Mouse (Mus musculus): ENCODE measurements around the gene Map3k1. TPM values are rescaled to one million over a fixed set of nuclear protein-coding genes. Genes with fewer than 3 reads are reported as not detected.

The Map3k1 gene
- total RNA-seq, 2 experiments from 2014 or later = 11.0 to 12.0 TPM

DNA sequence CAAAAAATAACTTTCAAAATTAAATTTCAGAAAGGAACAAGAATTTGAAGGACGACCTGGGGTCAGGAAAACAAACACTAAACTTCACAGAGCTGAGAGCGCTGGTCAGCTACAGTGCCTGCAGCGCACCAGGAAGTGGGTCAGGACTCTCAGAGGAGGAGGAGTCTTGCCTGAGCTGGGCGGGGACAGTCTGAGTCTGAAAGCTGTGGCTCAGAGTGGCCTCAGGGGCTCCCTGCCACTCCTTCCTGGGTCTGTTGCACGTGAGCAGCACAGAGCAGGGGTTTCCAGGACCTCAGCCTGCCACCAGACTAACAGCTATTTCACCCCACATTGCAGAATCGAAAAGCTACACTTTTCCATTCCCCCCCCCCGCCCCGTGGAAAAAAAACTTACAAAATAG is 11.8 kb downstream of the Map3k1 start:
- intact Hi-C loops (cut with DNase I) = no loop called here
- peak in 1 of 2 experiments; percentile 88 for DNase-seq (ENCODE audit: extremely low spot score in 1 of 2, low spot score in 2 of 2)

DNA sequence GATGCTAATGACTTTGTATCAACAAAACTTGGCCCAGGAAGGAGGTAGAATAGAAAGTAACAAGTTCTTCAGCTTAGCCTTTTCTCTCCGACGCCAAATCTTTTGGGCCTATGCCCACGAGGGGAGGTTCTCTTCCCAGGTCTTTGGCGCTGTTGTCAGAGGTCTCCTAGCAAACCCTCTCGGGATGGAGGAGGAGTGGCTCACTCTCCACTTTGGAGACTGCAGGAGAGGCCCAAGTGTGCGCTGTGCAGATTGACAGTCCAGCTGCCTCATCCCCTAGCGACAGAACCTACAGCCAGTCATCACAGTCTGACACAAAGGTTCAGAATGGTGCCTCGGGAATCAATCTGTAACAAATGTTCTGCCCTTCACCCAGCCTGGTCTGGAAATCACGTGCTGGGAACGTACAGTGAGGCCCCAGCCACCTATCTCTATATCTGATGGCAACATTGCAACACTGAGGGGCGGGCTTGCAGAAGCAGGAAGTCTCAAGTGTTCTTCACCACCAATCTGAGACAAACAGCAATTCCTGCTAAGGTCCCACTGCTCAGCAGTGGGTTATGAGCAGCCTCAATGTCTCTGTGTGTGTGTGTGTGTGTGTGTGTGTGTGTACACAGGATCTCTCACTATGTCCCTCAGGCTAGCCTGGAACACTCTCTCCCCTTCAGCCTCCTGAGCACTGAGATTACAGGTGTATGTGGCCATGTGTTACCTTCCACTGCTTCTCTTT is 12.4 kb downstream of the Map3k1 start:
- intact Hi-C loops (cut with DNase I) = no loop called here
- DNase-seq (ENCODE audit: extremely low spot score in 1 of 2, low spot score in 2 of 2) = no peak

DNA sequence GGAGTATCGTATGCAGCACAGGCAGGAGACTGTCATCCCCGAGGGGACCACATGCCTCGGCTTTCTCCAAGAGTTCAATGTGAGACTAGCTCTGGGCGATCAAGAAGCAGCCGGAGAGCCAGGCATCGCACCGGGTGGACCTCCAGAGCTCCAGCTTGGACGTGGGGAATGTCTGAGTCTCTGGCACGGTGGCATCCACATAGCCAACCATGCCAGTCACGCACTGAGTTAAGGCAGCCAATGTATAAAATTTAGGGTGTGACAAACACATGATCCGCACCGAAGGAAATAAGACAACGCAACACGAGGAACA is 15.9 kb downstream of the Map3k1 start:
- no peak for DNase-seq (ENCODE audit: extremely low spot score in 1 of 2, low spot score in 2 of 2)
- intact Hi-C loops (cut with DNase I) = no loop called here

DNA sequence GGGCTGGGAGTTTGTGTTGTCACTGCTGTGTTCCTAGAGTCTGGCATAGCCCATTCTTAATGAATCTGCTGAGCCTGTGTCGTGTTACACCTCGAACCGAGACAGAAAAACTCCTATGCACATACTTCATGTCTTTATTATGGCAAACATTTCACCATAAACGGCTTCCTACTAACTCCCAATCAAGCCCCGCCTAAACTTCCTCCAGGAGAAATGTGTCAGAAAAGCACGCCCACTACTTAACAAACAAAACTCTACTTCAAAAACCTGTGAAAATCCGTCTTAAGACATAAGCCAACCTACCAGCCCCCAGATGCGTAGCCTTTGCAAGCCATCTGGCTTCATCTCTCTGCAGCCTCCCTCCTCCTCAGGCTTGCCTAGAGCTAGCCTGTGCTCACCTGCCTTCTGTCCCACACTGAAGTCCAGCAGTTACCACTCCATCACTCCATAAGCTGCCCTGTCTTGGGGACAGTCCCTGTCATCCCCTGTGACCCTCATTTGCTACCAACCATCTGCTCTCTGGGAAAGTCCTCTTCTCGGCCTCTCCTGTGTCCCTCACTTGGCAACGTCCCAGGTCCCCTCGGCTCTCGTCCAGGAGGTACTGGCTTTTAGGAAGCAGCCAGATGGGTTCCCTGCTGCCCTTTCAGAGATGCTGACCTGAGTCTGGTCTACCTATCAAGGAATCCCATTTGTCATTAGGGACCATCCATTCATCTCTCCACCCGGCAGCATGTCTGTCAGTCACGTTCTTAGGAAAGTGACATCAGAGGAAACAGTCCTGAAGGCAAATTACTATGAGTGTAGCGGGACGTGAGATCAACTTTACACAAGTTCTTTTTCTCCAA is 16.4 kb downstream of the Map3k1 start:
- intact Hi-C loops (cut with DNase I) = no loop called here

DNA sequence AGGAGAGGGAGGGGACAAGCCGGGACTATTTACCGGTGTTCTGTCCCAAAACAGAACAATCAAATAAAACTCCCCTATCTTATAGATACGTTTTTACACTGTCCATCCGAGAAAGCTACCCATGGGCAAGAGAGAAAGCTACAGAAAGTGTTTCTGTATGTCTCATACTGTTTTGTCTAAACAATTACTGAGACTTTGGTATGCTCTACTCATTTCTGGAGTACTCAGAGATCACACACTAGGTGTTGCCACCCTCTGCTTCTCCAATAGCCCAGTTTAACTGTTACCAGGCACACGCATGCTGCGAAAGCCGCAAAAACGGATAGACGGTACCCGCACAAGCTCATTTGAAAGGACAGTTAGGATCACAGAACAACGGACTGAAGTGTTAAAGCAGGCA is 17.2 kb downstream of the Map3k1 start:
- DNase-seq (ENCODE audit: extremely low spot score in 1 of 2, low spot score in 2 of 2) = no peak
- intact Hi-C loops (cut with DNase I) = no loop called here

More for the DNA sequence above, 16.4 kb downstream of the Map3k1 start:
- peak in 1 of 2 experiments; percentile 67 for DNase-seq (ENCODE audit: extremely low spot score in 1 of 2, low spot score in 2 of 2)

DNA sequence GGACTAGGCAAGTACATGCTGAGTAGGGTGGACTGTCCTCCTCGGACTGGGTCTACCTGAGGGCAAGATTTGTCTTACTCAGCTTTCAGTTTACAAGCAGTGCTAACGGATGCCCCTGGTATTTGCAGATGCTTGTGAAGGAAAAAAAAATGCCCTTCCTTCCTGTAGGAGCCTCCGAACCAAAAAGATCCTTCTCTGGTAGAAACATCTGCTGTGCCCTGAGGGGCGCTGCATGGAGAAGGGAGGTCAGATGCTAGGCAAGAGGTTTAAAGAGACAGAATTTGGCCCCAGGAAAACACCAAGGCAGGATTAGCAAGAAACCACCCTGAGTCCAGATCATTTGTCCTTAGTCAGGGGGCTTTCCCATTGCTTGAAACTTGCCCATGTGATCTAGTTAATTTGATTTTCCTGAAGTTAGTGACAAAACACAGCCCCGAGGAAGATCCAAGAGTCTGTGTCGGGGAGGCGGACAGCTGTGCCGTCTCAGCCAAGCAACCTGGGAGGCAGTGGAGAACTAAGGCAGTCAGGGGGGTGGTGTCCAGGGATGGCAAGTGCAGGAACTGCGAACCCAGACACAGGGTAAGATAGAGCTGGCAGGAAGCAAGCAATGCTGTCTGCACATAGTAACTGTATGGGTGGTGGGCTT is 19.2 kb downstream of the Map3k1 start:
- DNase-seq (ENCODE audit: extremely low spot score in 1 of 2, low spot score in 2 of 2) = no peak
- intact Hi-C loops (cut with DNase I) = loop anchor here (5.0 kb wide), 2 partner anchors 473 to 723 kb away; no protein-coding TSS in a partner anchor

DNA sequence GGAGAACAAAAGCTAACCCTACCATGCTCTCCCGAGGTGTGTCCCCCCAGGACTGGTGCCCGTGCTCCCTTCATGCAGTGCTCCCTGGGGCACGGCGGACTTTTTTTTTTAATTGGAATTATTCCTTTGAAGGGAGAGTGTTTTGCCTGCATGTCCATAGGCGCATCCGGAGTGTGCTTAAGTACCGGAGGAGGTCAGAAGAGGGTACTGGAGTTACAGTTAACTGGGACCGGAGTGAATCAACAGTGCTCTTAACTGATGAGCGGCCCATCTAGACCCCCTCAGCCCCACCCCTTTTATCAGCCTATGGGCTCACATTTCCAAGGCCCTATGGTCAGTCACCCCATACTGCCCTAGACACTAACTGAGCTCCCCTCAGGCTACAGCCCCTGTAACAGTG is 19.9 kb downstream of the Map3k1 start:
- no peak for DNase-seq (ENCODE audit: extremely low spot score in 1 of 2, low spot score in 2 of 2)
- intact Hi-C loops (cut with DNase I) = loop anchor here (5.0 kb wide), 2 partner anchors 473 to 723 kb away; no protein-coding TSS in a partner anchor

DNA sequence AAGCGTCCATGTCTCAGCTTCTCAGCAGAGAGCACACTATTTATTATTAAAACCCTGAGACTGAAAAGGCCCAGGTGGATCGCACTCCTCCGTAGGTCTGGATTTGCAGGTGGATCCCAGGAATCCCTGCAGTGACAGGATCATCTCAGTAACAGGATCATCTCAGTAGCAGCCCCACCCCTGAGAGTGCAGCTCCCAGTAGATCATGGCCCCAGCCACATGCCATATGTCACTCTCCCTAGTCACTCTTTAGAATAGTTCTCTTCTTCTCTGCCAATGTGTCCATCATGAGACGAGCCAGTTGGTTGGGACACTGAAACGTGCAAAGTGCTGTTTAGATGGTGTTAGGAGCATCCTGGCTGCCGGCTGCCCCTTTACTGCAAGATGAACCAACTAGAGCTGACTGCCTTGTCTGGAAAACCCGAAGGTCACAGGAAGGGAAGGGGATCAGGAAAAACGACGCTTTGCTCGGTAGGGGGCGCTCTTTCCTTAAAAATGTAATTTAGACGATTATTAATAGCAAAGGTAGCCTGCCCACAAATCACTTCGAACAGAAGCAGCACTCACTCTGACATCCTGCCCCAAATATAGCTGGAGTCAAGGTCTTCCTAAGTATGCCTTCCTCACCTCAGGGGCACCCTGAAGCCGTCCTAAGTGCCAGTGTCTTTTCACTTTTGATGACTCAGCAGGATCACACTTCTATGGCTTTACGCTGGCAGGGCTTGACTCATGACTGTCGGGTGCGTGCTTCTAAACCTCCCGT is 20.8 kb downstream of the Map3k1 start:
- intact Hi-C loops (cut with DNase I) = loop anchor here (5.0 kb wide), 2 partner anchors 474 to 724 kb away; no protein-coding TSS in a partner anchor
- peak; percentile 51 to 76 for DNase-seq (ENCODE audit: extremely low spot score in 1 of 2, low spot score in 2 of 2)

DNA sequence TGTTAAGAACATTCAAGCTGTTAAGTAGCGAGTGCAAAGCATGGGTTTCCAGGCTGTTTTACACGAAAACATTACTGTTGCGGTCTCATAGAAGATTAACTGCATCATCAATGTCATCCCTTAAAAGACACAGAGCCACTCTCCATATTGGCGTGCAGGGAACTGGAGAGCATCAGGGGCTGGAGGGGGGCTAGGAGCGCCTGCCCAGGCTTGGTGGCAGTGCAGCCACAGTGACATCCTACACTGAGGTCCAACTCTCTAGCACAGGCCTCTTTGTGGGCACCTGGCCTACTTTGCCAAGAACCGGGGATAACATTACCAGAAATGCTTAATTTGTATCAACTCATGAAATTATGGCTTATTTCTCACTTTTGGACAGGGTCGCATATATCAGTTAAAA is 22.2 kb downstream of the Map3k1 start:
- intact Hi-C loops (cut with DNase I) = loop anchor here (5.0 kb wide), 2 partner anchors 476 to 726 kb away; no protein-coding TSS in a partner anchor
- no peak for DNase-seq (ENCODE audit: extremely low spot score in 1 of 2, low spot score in 2 of 2)

DNA sequence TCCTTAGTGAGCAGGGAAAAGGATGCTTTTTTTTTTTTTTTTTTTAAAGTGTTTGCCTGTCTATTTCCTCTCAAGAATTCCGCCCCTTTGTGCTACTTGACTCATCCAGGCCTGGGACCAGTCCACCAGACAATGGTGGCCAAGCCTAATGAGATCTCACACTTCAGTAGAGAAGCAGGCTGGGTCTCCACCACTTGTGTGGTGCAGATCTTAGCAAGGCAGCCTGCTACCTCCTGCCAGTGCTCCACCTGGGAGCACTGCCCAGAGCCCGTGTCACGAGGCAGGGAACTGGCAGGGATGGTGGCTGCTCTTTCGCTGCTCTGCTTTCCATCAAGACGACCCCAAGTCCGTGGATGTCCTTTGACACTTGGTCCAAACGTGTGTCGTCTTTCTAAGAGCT is 25.3 kb downstream of the Map3k1 start:
- no peak for DNase-seq (ENCODE audit: extremely low spot score in 1 of 2, low spot score in 2 of 2)
- intact Hi-C loops (cut with DNase I) = no loop called here

DNA sequence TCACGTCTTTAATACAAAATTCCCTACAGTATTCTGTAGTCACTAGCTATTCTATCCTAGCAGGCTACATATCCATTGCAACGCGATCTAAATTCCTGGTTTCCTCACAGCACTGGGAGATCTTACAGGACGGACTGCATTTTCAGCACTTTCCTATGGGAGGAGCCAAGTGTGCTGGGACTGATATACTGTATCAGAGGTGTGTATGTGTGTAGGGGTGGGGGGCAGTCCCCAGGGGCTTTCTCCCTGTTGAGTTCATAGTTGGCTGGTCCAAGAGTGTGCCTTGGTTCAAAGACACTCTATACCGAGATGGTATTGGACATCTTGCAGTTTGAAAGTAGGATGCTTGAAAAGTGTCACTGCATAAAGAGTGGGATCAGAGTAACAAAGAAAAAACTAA is 29.3 kb downstream of the Map3k1 start:
- intact Hi-C loops (cut with DNase I) = no loop called here
- no peak for DNase-seq (ENCODE audit: extremely low spot score in 1 of 2, low spot score in 2 of 2)

DNA sequence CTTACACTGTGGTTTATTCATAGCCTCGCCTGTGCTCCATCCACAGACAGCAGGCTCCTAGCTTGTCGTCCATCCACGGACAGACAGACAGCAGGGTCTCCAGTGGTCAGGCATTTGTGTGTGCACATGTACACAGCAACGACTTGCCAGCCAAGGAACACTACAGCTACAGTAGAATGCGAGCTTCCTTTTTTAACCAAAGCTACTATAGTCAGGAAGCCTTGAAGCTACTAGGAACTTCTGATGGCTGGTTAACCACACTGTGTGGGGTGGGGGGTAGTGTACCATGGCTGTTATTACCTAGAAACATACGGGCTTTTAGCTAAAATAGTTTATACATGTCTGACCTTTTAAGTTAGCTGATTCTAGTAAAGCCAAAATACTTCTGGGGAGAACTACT is 30.2 kb downstream of the Map3k1 start:
- no peak for DNase-seq (ENCODE audit: extremely low spot score in 1 of 2, low spot score in 2 of 2)

DNA sequence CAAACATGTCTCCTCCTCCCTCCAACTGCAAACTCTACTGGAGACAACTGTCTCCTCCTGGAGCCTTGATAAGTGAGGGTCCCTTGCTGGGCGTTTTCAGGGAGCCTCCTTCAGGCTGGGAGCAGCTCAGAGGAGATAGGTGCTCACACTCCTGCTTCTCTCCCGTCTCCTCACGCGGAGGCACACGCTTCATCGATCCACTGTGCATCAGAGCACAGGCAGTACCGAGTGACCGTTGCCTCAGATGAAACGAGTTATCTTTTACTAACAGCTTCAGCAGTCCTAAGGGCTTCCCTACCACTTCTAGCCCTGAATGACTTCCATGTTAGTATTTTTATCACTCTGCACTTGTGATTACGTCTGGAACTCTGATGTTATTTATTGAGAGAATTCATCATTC is 30.9 kb downstream of the Map3k1 start:
- intact Hi-C loops (cut with DNase I) = no loop called here
- DNase-seq (ENCODE audit: extremely low spot score in 1 of 2, low spot score in 2 of 2) = no peak

More for the DNA sequence above, 30.2 kb downstream of the Map3k1 start:
- intact Hi-C loops (cut with DNase I) = no loop called here

DNA sequence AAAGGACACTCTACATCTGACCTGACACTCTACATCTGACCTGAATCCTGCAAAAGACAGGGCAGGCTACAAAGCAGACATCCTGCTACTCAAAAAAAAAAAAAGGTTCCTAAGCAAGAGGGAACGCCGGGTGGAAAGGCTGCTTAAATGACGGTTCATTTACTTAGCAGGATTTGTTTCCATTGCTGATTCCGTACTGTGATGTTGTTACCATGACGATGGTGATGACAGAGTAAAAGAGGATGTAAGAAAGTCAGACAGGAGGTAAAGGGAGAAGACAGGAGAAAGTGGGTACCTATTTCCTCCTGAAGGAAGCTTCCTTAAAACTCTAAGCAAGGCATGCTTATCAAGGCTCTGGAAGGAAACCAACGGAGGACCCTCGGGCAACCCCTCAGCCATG is 31.6 kb downstream of the Map3k1 start:
- intact Hi-C loops (cut with DNase I) = no loop called here
- DNase-seq (ENCODE audit: extremely low spot score in 1 of 2, low spot score in 2 of 2) = no peak

DNA sequence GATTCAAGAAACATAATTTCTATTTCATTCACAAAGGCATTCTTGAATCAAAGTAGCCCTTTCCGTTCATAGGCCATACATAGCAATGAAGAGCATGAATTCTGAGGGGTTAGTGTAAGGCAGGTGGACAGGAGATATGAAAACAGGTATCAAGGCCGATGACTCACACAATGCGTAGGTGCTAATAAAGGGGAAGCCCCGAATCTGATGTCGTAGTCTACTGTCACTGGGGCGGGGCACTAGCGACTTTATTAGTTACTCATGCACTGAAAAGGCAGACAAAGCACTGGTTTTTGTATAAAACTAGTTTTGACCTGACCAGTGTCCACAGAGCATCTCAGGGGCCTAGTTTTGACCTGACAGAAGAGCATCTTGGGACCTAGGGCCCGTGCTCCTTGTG is 36.7 kb downstream of the Map3k1 start:
- DNase-seq (ENCODE audit: extremely low spot score in 1 of 2, low spot score in 2 of 2) = no peak
- intact Hi-C loops (cut with DNase I) = no loop called here

DNA sequence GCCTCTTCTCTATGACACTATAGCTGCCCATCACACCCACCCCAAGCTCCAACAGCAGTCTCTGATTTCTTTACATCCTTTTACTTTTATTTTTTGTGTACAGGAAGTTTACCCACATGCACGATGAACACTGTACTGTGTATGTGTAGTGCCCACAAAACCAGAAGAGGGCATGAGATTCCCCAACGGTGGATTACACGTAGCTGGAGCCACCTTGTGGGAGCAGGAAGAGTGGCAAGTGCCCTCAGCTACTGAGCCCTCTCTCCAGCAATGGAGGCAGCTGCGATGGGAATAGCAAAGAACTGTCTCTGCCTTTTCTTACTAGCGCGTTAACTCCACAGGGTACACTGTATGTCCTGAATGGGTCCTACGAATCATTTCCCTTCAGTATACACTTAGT is 37.6 kb downstream of the Map3k1 start:
- intact Hi-C loops (cut with DNase I) = no loop called here
- peak; percentile 63 to 76 for DNase-seq (ENCODE audit: extremely low spot score in 1 of 2, low spot score in 2 of 2)

DNA sequence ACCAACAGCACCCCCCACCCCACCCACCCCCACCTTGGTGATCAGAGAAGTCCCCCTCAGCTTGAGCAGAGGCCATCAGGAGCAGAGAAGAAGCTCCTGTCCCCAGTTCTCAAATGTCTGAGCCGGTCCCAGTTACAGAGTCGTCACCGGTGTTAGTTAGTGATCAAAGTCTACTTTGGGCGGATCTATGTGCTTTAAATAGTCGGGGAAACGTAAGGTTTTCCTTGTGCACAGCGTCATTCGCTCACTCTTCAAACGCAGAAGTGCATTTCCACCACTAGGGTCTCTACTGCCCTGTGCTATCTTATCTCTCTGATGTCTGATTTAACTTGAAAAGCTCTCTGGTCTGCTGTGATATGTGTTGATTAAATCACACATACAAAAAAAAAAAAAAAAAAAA is 38.0 kb downstream of the Map3k1 start:
- intact Hi-C loops (cut with DNase I) = no loop called here
- DNase-seq (ENCODE audit: extremely low spot score in 1 of 2, low spot score in 2 of 2) = no peak

DNA sequence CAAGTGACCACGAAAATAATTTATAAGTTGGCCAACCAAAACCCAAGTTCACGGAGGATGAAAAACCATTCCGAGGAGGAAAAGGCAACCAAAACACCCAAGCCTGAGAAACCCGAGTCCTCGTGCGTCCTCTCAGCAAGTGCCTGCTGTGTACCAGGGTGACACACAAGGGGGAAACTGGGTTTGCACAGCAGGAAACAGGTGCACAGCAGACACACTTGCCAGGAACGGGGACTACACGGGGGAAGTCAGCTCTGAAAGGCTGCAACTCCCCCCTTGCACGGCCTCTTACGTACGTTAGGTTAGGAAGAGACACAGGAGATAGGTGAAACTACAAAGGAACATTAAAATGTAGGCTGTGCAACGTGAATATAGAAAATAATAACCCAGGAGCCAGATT is 46.3 kb downstream of the Map3k1 start:
- intact Hi-C loops (cut with DNase I) = no loop called here
- no peak for DNase-seq (ENCODE audit: extremely low spot score in 1 of 2, low spot score in 2 of 2)

DNA sequence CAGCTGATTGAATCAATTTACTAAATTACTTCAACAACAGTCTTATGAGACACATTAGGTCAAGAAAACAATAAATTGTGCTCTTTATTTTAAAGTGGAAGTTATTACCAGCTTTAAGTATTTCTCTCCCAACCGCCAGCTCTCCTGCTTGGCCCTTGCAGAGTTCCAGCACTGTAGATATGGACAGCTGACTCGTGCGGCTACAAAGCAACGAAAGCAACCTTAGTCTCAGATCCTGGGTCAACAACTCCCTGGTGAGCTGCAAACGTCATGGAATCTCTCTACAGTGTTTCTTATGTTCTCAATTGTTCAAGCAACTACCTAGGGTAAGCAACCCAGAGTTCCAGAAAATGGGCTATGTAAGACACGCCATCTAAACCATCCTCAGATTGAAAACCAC is 51.8 kb downstream of the Map3k1 start:
- intact Hi-C loops (cut with DNase I) = no loop called here
- no peak for DNase-seq (ENCODE audit: extremely low spot score in 1 of 2, low spot score in 2 of 2)

All from left cerebral cortex, postnatal 10 days (tissue).